Mouse (Mus musculus) forebrain, embryonic 16.5 days (tissue): ENCODE measurements at regions not wholly inside any gene's neighbourhood (a gene's known extent, or its start where the extent isn't known, plus 50 kb on each side); places are given as distances from the start of the nearest gene placed in this dataset.

Experiments
- ATAC-seq: fragments of 200-750 bp; cut with Nextera tagmentation; 2 replicates; pipeline ENCODE4 v1.8.0; 2017; ENCODE audit warnings: mild to moderate bottlenecking, moderate library complexity
- H3K27ac ChIP-seq: fragments of 300-500 bp; sonication (generic); 2 replicates; pipeline ENCODE4 v1.5.1; 2014; ENCODE audit warnings: low read length, control low read depth
- H3K27me3 ChIP-seq: fragments of 300-500 bp; sonication (generic); replicated peaks from 2 replicates; pipeline ENCODE4 v1.6.1; 2014; ENCODE audit warnings: low read length; ENCODE audit not compliant: control insufficient read depth, insufficient read depth
- H3K36me3 ChIP-seq: fragments of 300-500 bp; sonication (generic); 2 replicates; pipeline ENCODE4 v1.6.1; 2014; ENCODE audit not compliant: control insufficient read depth, insufficient read depth
- H3K4me1 ChIP-seq: fragments of 300-500 bp; sonication (generic); replicated peaks from 2 replicates; pipeline ENCODE4 v1.6.1; 2014; ENCODE audit warnings: low read length; ENCODE audit not compliant: control insufficient read depth, insufficient read depth
- H3K4me2 ChIP-seq: fragments of 300-500 bp; sonication (generic); 2 replicates; pipeline ENCODE4 v1.6.1; 2014; ENCODE audit warnings: mild to moderate bottlenecking, low read length, control low read depth
- H3K4me3 ChIP-seq: fragments of 300-500 bp; sonication (generic); replicated peaks from 2 replicates; pipeline ENCODE4 v1.5.1; 2014; ENCODE audit warnings: mild to moderate bottlenecking, low read length, control low read depth
- H3K9ac ChIP-seq: fragments of 300-500 bp; sonication (generic); replicated peaks from 2 replicates; pipeline ENCODE4 v1.6.1; 2014; ENCODE audit warnings: low read depth, low read length, control low read depth
- H3K9me3 ChIP-seq: fragments of 300-500 bp; sonication (generic); 2 replicates; pipeline ENCODE4 v1.6.1; 2016; ENCODE audit warnings: low read length; ENCODE audit not compliant: control insufficient read depth
- WGBS: fragments of 180-500 bp; shearing (Covaris S2); extraction: QIAGEN DNeasy Blood & Tissue Kit; methylation state at CpG from one replicate; pipeline ENCODE4 v1.1.7; 2014; 5-methylcytosine and 5-hydroxymethylcytosine counted together

DNA sequence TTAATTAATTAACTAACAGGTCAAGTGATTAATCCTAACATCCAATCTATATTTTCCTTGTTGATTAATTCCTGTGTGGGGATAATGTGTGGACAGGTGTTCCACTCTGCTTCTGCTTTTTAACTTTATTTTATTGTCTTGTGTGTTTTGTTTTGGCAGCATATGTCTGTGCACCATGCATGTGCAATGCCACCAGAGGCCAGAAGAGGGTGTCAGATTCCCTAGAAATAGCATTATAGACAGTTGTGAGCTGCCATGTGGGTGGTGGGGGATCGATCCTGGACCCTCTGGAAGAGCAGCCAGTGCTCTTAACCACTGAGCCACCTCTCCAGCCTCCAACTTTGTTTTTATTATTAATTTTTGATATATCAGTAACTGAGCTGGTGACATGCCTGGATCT lies 65.6 kb downstream of the En1 start:
- 89% methylated on average over 1 of the region's 1 CpGs for WGBS
- no peak overlapping the region for H3K4me2 ChIP-seq
- H3K4me1 ChIP-seq = no peaks in the 10 kb centered on the region
- ATAC-seq = no peak
- no peaks in the 10 kb centered on the region for H3K36me3 ChIP-seq
- no peaks in the 10 kb centered on the region for H3K9me3 ChIP-seq
- no peaks in the 10 kb centered on the region for H3K27me3 ChIP-seq
- H3K4me3 ChIP-seq = no peak overlapping the region
- H3K9ac ChIP-seq = no peak overlapping the region
- H3K27ac ChIP-seq = no peak overlapping the region

DNA sequence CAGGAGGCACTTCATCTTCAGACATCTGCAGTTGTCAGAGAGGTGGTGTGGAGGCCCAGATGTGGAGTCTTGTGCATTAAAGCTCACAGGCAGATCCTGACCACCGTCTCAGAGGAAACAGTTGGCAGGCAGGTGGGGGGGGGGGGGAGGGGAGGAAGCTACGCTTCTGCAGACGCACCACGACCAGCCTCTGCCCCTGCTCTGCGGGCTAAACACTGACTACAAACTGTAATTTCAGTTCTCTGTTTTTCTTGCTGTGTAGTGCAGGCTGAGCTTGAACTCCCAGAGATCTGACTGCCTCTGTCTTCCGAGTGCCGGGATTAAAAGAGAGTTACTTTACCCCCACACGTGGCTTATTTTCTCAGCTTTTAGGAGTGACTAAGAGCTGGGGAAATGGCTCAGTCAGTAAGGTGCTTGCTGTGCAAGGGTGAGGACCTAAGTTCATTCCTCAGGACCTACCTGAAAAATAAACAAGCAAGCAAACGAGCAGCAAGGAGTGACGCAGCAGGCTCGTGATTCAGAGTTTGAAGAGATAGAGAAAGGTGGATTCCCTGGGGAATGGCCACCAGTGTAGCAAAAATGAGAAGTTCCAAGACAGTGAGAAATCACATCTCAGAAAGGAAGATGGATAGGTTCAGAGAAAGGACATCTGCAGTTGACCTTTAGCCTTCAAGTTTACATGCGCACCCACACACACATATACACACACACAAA lies 81.5 kb downstream of the En1 start:
- no peaks in the 10 kb centered on the region for H3K4me1 ChIP-seq
- no peak overlapping the region for H3K9ac ChIP-seq
- no peak for ATAC-seq
- H3K4me2 ChIP-seq = no peak overlapping the region
- WGBS = 79% methylated on average over 12 of the region's 12 CpGs
- no peaks in the 10 kb centered on the region for H3K36me3 ChIP-seq
- H3K9me3 ChIP-seq = no peaks in the 10 kb centered on the region
- no peaks in the 10 kb centered on the region for H3K27me3 ChIP-seq
- no peak overlapping the region for H3K27ac ChIP-seq
- H3K4me3 ChIP-seq = no peak overlapping the region

DNA sequence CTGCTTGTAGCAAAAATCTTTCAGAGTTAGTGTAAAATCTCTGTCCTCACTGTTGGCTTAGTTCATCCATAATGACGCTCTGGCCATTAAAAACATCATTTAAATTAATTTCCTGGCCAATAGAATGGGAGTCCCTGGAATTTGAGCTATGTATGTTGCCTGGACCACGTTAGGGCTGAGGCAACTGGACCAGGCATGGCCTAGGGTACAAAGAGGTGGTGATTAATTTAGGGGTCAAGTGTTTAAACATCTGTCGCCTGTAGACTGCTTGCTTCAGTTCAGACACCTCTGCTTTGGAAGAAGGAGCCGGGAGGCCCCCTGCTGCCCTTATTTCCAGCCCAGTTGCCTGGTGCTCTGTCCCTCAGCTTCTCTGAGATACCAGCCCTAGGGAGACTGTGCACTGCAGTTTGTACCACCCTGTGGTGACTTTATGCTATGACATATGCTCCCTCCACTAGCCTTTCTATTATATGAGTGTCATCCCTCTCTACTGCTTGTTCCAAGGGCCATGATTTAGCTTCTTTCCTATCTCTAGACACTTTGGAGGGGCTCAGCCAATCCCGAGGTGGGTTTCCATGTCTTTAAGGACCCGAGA lies 83.5 kb downstream of the En1 start:
- 0 out of 2 replicates have a peak, but pooled peaks have one; percentile 38 for ATAC-seq
- WGBS = 54% methylated on average over 6 of the region's 6 CpGs
- no peak overlapping the region for H3K4me2 ChIP-seq
- no peak overlapping the region for H3K9ac ChIP-seq
- H3K4me3 ChIP-seq = no peak overlapping the region
- no peaks in the 10 kb centered on the region for H3K27me3 ChIP-seq
- H3K27ac ChIP-seq = no peak overlapping the region
- H3K9me3 ChIP-seq = no peaks in the 10 kb centered on the region
- H3K4me1 ChIP-seq = no peaks in the 10 kb centered on the region
- no peaks in the 10 kb centered on the region for H3K36me3 ChIP-seq

DNA sequence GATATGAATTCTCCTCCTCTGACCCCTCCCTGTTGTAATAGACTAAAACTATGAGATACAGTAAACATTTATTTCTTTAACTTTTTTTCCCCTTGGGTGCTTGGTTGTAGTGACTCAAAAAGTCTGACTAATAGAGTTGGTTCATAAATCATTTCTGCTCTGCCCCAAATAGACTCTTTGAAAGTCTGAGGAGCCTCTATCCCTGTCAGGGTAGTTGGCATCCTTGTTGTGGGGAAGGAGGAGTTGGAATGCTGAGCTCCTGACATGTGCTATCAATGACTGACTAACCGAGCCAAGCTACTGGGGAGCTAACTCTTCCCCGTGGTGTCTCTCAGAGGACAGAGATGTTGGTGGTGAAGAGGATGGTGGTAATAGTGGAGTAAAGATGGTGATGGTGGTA lies 89.4 kb downstream of the En1 start:
- H3K4me1 ChIP-seq = no peaks in the 10 kb centered on the region
- H3K9me3 ChIP-seq = peaks cover 3% of the 10 kb centered on the region
- ATAC-seq = no peak
- H3K9ac ChIP-seq = no peak overlapping the region
- no peaks in the 10 kb centered on the region for H3K36me3 ChIP-seq
- no peaks in the 10 kb centered on the region for H3K27me3 ChIP-seq
- no peak overlapping the region for H3K4me2 ChIP-seq
- H3K4me3 ChIP-seq = no peak overlapping the region
- 95% methylated on average over 2 of the region's 2 CpGs for WGBS
- no peak overlapping the region for H3K27ac ChIP-seq

DNA sequence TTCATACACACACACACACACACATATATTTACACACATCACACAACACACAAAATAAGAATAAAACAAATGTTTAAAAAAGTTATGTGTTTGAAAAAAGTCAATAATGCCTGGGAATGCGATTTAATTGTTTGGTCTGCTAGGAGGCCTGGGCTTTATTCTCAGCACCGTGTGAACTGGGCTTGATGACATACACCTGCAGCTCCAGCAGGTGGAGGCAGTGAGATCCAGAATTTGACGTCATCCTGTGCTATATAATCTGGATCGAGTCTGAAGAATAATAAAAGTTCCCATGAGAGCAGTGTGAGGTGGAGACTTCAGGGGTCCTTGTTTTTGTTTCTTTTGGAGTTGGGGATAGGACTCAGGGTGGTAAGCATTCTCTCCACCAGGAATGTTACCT lies 96.0 kb downstream of the En1 start:
- Histone ChIP-seq H3K9ac (no peak overlapping the region), H3K4me3 (no peak overlapping the region), H3K9me3 (peaks cover 3% of the 10 kb centered on the region), H3K27me3 (no peaks in the 10 kb centered on the region), H3K36me3 (no peaks in the 10 kb centered on the region), H3K4me2 (no peak overlapping the region), H3K4me1 (no peaks in the 10 kb centered on the region), H3K27ac (no peak overlapping the region)
- 66% methylated on average over 4 of the region's 4 CpGs for WGBS
- ATAC-seq = no peak

DNA sequence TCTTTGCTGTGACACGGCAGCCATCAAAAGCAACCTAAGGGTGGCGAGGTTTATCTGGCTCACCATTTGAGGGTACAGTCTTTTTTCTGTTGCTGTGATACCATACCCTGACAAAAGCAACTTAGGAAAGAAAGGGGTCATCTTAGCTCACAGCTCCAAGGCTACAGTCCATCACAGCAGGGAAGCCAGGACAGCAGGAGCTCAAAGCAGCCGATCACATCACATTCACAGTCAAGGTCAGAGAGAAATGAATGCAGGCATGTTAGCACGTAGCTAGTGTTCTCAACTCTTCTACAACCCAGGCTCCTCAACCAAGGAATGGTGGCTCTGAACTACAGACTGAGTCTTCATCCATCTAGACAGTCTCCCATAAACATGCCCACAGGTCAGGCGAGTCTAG lies 102.0 kb downstream of the En1 start:
- WGBS = 54% methylated on average over 5 of the region's 5 CpGs
- no peak overlapping the region for H3K4me2 ChIP-seq
- no peak overlapping the region for H3K27ac ChIP-seq
- H3K9ac ChIP-seq = no peak overlapping the region
- no peak overlapping the region for H3K4me3 ChIP-seq
- no peaks in the 10 kb centered on the region for H3K36me3 ChIP-seq
- no peaks in the 10 kb centered on the region for H3K4me1 ChIP-seq
- no peak for ATAC-seq
- no peaks in the 10 kb centered on the region for H3K27me3 ChIP-seq
- no peaks in the 10 kb centered on the region for H3K9me3 ChIP-seq

DNA sequence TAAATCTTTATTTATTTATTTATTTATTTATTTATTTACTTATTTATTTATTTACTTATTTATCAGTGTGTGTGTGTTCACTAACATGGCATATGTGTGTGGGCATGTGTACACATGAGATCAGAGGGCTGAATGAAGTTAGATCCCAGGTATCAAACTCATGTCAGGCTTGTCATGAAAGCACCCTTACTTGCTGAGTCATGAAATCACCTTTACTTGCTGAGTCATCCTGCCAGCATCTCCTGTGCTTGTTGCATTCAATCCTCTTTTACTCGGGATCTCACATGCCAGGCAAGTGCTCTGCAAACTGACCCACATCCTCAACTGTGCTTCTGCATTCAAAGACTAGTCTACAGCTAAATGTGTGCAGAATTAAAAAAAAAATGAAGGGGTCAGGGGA lies 103.8 kb downstream of the En1 start:
- Histone ChIP-seq H3K27ac (no peak overlapping the region), H3K27me3 (no peaks in the 10 kb centered on the region), H3K4me2 (no peak overlapping the region), H3K9me3 (no peaks in the 10 kb centered on the region), H3K36me3 (no peaks in the 10 kb centered on the region), H3K4me1 (no peaks in the 10 kb centered on the region), H3K4me3 (no peak overlapping the region), H3K9ac (no peak overlapping the region)
- no peak for ATAC-seq
- WGBS = 60% methylated on average over 1 of the region's 1 CpGs

DNA sequence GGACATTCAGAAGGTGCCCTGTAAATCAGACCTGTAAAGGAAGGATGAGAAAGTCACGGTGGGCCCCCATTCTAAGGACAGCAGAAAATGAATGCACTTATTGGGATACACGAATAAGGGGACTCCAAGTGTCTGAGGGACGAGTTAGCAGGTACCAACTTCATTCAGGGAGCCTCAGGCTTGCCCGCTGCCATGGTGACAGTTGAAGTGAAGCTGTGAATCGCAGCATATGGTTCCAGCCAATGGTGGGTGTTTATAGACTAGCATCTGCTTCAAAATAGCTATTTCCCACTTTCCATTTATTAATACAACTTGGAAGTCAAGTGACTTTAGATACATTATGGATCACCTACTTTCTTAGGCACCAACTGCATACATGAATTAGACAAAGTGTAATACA lies 106.3 kb downstream of the En1 start:
- H3K4me2 ChIP-seq = no peak overlapping the region
- H3K4me1 ChIP-seq = no peaks in the 10 kb centered on the region
- no peak for ATAC-seq
- H3K27ac ChIP-seq = no peak overlapping the region
- H3K36me3 ChIP-seq = no peaks in the 10 kb centered on the region
- no peaks in the 10 kb centered on the region for H3K27me3 ChIP-seq
- H3K4me3 ChIP-seq = no peak overlapping the region
- H3K9ac ChIP-seq = no peak overlapping the region
- no peaks in the 10 kb centered on the region for H3K9me3 ChIP-seq
- WGBS = 69% methylated on average over 5 of the region's 5 CpGs

DNA sequence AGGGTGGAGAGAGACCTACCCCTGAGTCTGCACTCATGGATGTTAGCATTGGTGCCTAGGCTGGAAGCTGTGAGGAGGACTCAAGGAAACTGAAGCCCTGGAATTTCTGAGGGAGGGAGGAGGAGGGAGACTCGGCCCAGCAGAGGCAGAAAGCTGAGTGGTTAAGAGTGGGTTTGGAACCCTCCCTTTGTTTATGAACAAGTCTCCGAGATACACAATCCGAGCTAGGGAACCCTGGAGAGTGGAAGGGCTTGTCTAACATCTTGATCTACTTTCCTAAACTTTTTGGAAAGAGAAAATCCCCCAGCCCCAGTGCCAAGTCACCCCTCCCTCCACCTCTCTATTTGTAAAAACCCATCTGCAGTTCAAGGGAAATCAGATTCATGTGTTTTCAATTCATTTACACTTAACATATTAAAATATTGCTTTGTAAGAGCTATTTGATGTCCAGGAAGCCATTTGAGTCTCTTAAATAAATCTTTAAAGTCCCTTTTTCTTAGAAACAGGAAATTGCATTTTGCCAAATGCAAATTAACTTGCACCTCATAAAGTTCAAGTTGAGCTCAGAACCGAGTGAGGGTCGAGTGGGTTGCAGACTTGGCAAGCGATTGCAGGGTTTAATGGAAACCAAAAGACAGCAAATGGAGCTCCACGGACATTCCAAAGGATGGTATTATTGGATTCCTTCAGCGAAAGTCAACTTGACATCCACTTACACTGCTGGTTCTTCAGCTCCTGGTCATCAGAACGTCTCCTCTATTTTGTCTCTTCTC lies 113.1 kb downstream of the En1 start:
- 86% methylated on average over 9 of the region's 9 CpGs for WGBS
- Histone ChIP-seq H3K27ac (no peak overlapping the region), H3K9me3 (no peaks in the 10 kb centered on the region), H3K4me3 (no peak overlapping the region), H3K27me3 (no peaks in the 10 kb centered on the region), H3K4me1 (no peaks in the 10 kb centered on the region), H3K36me3 (no peaks in the 10 kb centered on the region), H3K4me2 (no peak overlapping the region), H3K9ac (no peak overlapping the region)
- ATAC-seq = no peak
